Mouse (Mus musculus): ENCODE results near the gene Tmem199. TPM values are rescaled to one million over a fixed set of nuclear protein-coding genes. Genes with fewer than 3 reads are reported as not detected.

The Tmem199 gene
- polyA plus RNA-seq, 1 experiment: not detected

- H3K4me3 ChIP-seq (ENCODE audit: insufficient read depth, low read depth, low read length): no peak overlapping the region
- H3K27ac ChIP-seq (ENCODE audit: insufficient read depth, low read depth, low read length): no peak overlapping the region
- no peak for TF ChIP-seq CTCF (IDR thresholded peaks at IDR 0.05; ENCODE audit: insufficient read depth, low read depth, low read length)
- TF ChIP-seq POLR2A (IDR thresholded peaks at IDR 0.05; ENCODE audit: insufficient read depth, low read depth, low read length): no peak
- WGBS: 84% methylated on average over 3 of the region's 3 CpGs
- peaks cover 11% of the 10 kb centered on the region for H3K4me1 ChIP-seq (ENCODE audit: control insufficient read depth, insufficient read depth, low read length)
These were observed 44.0 kb downstream of the Tmem199 start for GRCm38 (mm10) chr11:78467932-78468331.

GRCm38 (mm10) chr11:78467515-78467914 lies 44.5 kb downstream of the Tmem199 start:
- peaks cover 11% of the 10 kb centered on the region for H3K4me1 ChIP-seq (ENCODE audit: control insufficient read depth, insufficient read depth, low read length)
- no peak overlapping the region for H3K27ac ChIP-seq (ENCODE audit: insufficient read depth, low read depth, low read length)
- TF ChIP-seq POLR2A (IDR thresholded peaks at IDR 0.05; ENCODE audit: insufficient read depth, low read depth, low read length): no peak
- TF ChIP-seq CTCF (IDR thresholded peaks at IDR 0.05; ENCODE audit: insufficient read depth, low read depth, low read length): no peak
- 91% methylated on average over 7 of the region's 7 CpGs for WGBS
- no peak overlapping the region for H3K4me3 ChIP-seq (ENCODE audit: insufficient read depth, low read depth, low read length)

- peak overlapping the region; percentile 72 for H3K4me3 ChIP-seq (ENCODE audit: insufficient read depth, low read depth, low read length)
- H3K4me1 ChIP-seq (ENCODE audit: control insufficient read depth, insufficient read depth, low read length): peaks cover 11% of the 10 kb centered on the region
- no peak overlapping the region; the same call in 1 of the 2 replicates for H3K27ac ChIP-seq (ENCODE audit: insufficient read depth, low read depth, low read length)
- 43% methylated on average over 23 of the region's 23 CpGs for WGBS
- no peak for TF ChIP-seq CTCF (IDR thresholded peaks at IDR 0.05; ENCODE audit: insufficient read depth, low read depth, low read length)
- TF ChIP-seq POLR2A (IDR thresholded peaks at IDR 0.05; ENCODE audit: insufficient read depth, low read depth, low read length): no peak
These were observed 45.6 kb downstream of the Tmem199 start for GRCm38 (mm10) chr11:78466242-78466912.

- WGBS: under 1% methylated on average over 41 of the region's 41 CpGs
- peaks cover 11% of the 10 kb centered on the region for H3K4me1 ChIP-seq (ENCODE audit: control insufficient read depth, insufficient read depth, low read length)
- peak within 1 kb of the TSS; percentile 72 for H3K4me3 ChIP-seq (ENCODE audit: insufficient read depth, low read depth, low read length)
- H3K27ac ChIP-seq (ENCODE audit: insufficient read depth, low read depth, low read length): peak within 1 kb of the TSS; percentile 77
- TF ChIP-seq POLR2A (IDR thresholded peaks at IDR 0.05; ENCODE audit: insufficient read depth, low read depth, low read length): peak; percentile 36; the same call in 1 of the 2 replicates
- no peak for TF ChIP-seq CTCF (IDR thresholded peaks at IDR 0.05; ENCODE audit: insufficient read depth, low read depth, low read length)
These were observed 46.3 kb downstream of the Tmem199 start, which contains the start of gene Slc46a1 for GRCm38 (mm10) chr11:78465568-78466180. Gene Slc46a1, plus strand, starts transcription at chr11:78465697.

GRCm38 (mm10) chr11:78465116-78465515 lies 46.9 kb downstream of the Tmem199 start:
- TF ChIP-seq POLR2A (IDR thresholded peaks at IDR 0.05; ENCODE audit: insufficient read depth, low read depth, low read length) (no peak), CTCF (IDR thresholded peaks at IDR 0.05; ENCODE audit: insufficient read depth, low read depth, low read length) (no peak)
- WGBS: 29% methylated on average over 9 of the region's 9 CpGs
- no peak overlapping the region for H3K27ac ChIP-seq (ENCODE audit: insufficient read depth, low read depth, low read length)
- H3K4me1 ChIP-seq (ENCODE audit: control insufficient read depth, insufficient read depth, low read length): peaks cover 11% of the 10 kb centered on the region
- peak overlapping the region; percentile 72 for H3K4me3 ChIP-seq (ENCODE audit: insufficient read depth, low read depth, low read length)

- WGBS: 72% methylated on average over 13 of the region's 13 CpGs
- no peak overlapping the region for H3K27ac ChIP-seq (ENCODE audit: insufficient read depth, low read depth, low read length)
- TF ChIP-seq POLR2A (IDR thresholded peaks at IDR 0.05; ENCODE audit: insufficient read depth, low read depth, low read length): no peak
- no peak for TF ChIP-seq CTCF (IDR thresholded peaks at IDR 0.05; ENCODE audit: insufficient read depth, low read depth, low read length)
These were observed 48.5 kb downstream of the Tmem199 start for GRCm38 (mm10) chr11:78463286-78464036.

GRCm38 (mm10) chr11:78462669-78463068 lies 49.3 kb downstream of the Tmem199 start:
- Histone ChIP-seq H3K4me1 (ENCODE audit: control insufficient read depth, insufficient read depth, low read length) (peaks cover 11% of the 10 kb centered on the region), H3K4me3 (ENCODE audit: insufficient read depth, low read depth, low read length) (no peak overlapping the region), H3K27ac (ENCODE audit: insufficient read depth, low read depth, low read length) (no peak overlapping the region)
- WGBS: 83% methylated on average over 5 of the region's 5 CpGs
- TF ChIP-seq CTCF (IDR thresholded peaks at IDR 0.05; ENCODE audit: insufficient read depth, low read depth, low read length) (no peak), POLR2A (IDR thresholded peaks at IDR 0.05; ENCODE audit: insufficient read depth, low read depth, low read length) (no peak)

More at GRCm38 (mm10) chr11:78463286-78464036, 48.5 kb downstream of the Tmem199 start:
- no peak overlapping the region for H3K4me3 ChIP-seq (ENCODE audit: insufficient read depth, low read depth, low read length)
- peaks cover 11% of the 10 kb centered on the region for H3K4me1 ChIP-seq (ENCODE audit: control insufficient read depth, insufficient read depth, low read length)

- WGBS: 76% methylated on average over 1 of the region's 1 CpGs
- H3K27ac ChIP-seq (ENCODE audit: insufficient read depth, low read depth, low read length): no peak overlapping the region
- TF ChIP-seq POLR2A (IDR thresholded peaks at IDR 0.05; ENCODE audit: insufficient read depth, low read depth, low read length) (no peak), CTCF (IDR thresholded peaks at IDR 0.05; ENCODE audit: insufficient read depth, low read depth, low read length) (no peak)
- H3K4me3 ChIP-seq (ENCODE audit: insufficient read depth, low read depth, low read length): no peak overlapping the region
- peaks cover 10% of the 10 kb centered on the region for H3K4me1 ChIP-seq (ENCODE audit: control insufficient read depth, insufficient read depth, low read length)
These were observed 50.1 kb downstream of the Tmem199 start for GRCm38 (mm10) chr11:78461894-78462293.
